ENCODE assay signal across 8 mouse cellular contexts in genomic region chr19:53529705-53530562, GRCm38 (mm10). TPM values are rescaled to one million over a fixed set of nuclear protein-coding genes. Genes with fewer than 3 reads are reported as not detected.
A peak's percentile ranks its signal among the peaks of the same experiment; 100 is the strongest.
DNase-seq lines count a peak whose midpoint lies in the region; ATAC-seq and TF ChIP-seq lines count a peak whose summit lies in the region.

No protein-coding gene starts in this region.

- TF ChIP-seq POLR2A in limb, embryonic 14.5 days (IDR thresholded peaks at IDR 0.05; ENCODE audit: borderline replicate concordance, extremely low read depth, insufficient read depth, insufficient read length), result no peak

- no peak for ATAC-seq in limb, embryonic 14.5 days (ENCODE audit: low FRiP score, low read depth)
- ATAC-seq in midbrain, postnatal 0 days (ENCODE audit: low FRiP score), result no peak

- H3K4me2 ChIP-seq in limb, embryonic 14.5 days (replicated peaks; ENCODE audit: low read depth, low read length, severe bottlenecking), result peak overlapping the region; percentile 87
- H3K4me2 ChIP-seq in midbrain, postnatal 0 days (ENCODE audit: low read depth, low read length, poor library complexity, severe bottlenecking), result peak overlapping the region; percentile 80

- H3K4me3 ChIP-seq in hindbrain, embryonic 10.5 days, result peak overlapping the region; percentile 80
- peak overlapping the region; percentile 69 for H3K4me3 ChIP-seq in limb, embryonic 14.5 days (replicated peaks; ENCODE audit: low read length)
- peak overlapping the region; percentile 50 for H3K4me3 ChIP-seq in midbrain, postnatal 0 days (ENCODE audit: low read depth, low read length)

- peak; percentile 41 for DNase-seq in urinary bladder, postnatal 14 days (ENCODE audit: low spot score)
- DNase-seq in urinary bladder, postnatal 25 days (ENCODE audit: low spot score), result no peak
- DNase-seq in embryo, embryonic 10.5 days (ENCODE audit: low spot score), result peak; percentile 82
- DNase-seq in hindbrain, embryonic 10.5 days (ENCODE audit: low spot score), result peak; percentile 64
- no peak for DNase-seq in limb, embryonic 14.5 days (ENCODE audit: low spot score)
- DNase-seq in midbrain, postnatal 0 days (ENCODE audit: low spot score), result no peak
- peak; percentile 65 for DNase-seq in thymus, postnatal 25 days
- no peak for DNase-seq in frontal cortex, postnatal 10 days (ENCODE audit: low spot score in 2 of 2)

- peak overlapping the region; percentile 90 for H3K27ac ChIP-seq in hindbrain, embryonic 10.5 days
- H3K27ac ChIP-seq in limb, embryonic 14.5 days (replicated peaks; ENCODE audit: low read depth, low read length), result no peak overlapping the region
- no peak overlapping the region for H3K27ac ChIP-seq in midbrain, postnatal 0 days (ENCODE audit: low read depth, low read length)

- no peak for TF ChIP-seq CTCF in midbrain, postnatal 0 days (IDR thresholded peaks at IDR 0.05)

- no peaks in the 10 kb centered on the region for H3K9me3 ChIP-seq in hindbrain, embryonic 10.5 days
- H3K9me3 ChIP-seq in limb, embryonic 14.5 days (ENCODE audit: control insufficient read depth, low read length), result no peaks in the 10 kb centered on the region
- H3K9me3 ChIP-seq in midbrain, postnatal 0 days (ENCODE audit: low read length), result no peaks in the 10 kb centered on the region

- H3K9ac ChIP-seq in limb, embryonic 14.5 days (ENCODE audit: low read depth, low read length, severe bottlenecking), result peak overlapping the region; percentile 75
- H3K9ac ChIP-seq in midbrain, postnatal 0 days (replicated peaks; ENCODE audit: low read length, poor library complexity, severe bottlenecking), result peak overlapping the region; percentile 59; the same call in 1 of the 2 replicates

- peaks cover 57% of the 10 kb centered on the region for H3K4me1 ChIP-seq in hindbrain, embryonic 10.5 days (replicated peaks)
- H3K4me1 ChIP-seq in limb, embryonic 14.5 days (ENCODE audit: control insufficient read depth, insufficient read depth, low read length), result 0 out of 2 replicates have a peak, but pooled peaks cover 8% of the 10 kb centered on the region
- no peaks in the 10 kb centered on the region for H3K4me1 ChIP-seq in midbrain, postnatal 0 days (ENCODE audit: insufficient read depth, low read length)

- H3K36me3 ChIP-seq in hindbrain, embryonic 10.5 days, result 0 out of 2 replicates have a peak, but pooled peaks cover under 1% of the 10 kb centered on the region
- no peaks in the 10 kb centered on the region for H3K36me3 ChIP-seq in limb, embryonic 14.5 days (ENCODE audit: control insufficient read depth, insufficient read depth, low read length)
- no peaks in the 10 kb centered on the region for H3K36me3 ChIP-seq in midbrain, postnatal 0 days (ENCODE audit: insufficient read depth, low read length)

- WGBS in hindbrain, embryonic 10.5 days, result under 1% methylated on average over 31 of the region's 31 CpGs
- WGBS in limb, embryonic 14.5 days, result 5% methylated on average over 29 of the region's 31 CpGs
- 7% methylated on average over 31 of the region's 31 CpGs for whole genome bisulfite sequencing in midbrain, postnatal 0 days

- H3K27me3 ChIP-seq in hindbrain, embryonic 10.5 days (ENCODE audit: insufficient read depth, poor library complexity, severe bottlenecking), result peaks cover 65% of the 10 kb centered on the region
- peaks cover 15% of the 10 kb centered on the region; the same call in 1 of the 2 replicates for H3K27me3 ChIP-seq in limb, embryonic 14.5 days (ENCODE audit: control insufficient read depth, insufficient read depth, low read length)
- H3K27me3 ChIP-seq in midbrain, postnatal 0 days (ENCODE audit: insufficient read depth, low read length), result peaks cover 26% of the 10 kb centered on the region

RNA-seq across cellular contexts. Expression of gene Dusp5, which starts 1.0 kb away (rescaled TPM):
- 3.8 and 4.7 TPM in 2 replicates for polyA plus RNA-seq in hindbrain, embryonic 10.5 days (2016; fragmentation: Nextera tagmentation; extraction: Ambion mirVana)
- 1.9 and 2.7 TPM in 2 replicates for polyA plus RNA-seq in limb, embryonic 14.5 days (2012; rRNA removed)
- 1.1 and 2.2 TPM in 2 replicates for polyA plus RNA-seq in limb, embryonic 14.5 days (2014; fragmentation: Nextera tagmentation; extraction: Ambion mirVana)
- 4.2 and 11.2 TPM in 2 replicates for total RNA-seq in midbrain, postnatal 0 days (2014; rRNA removed)
- 2.2 and 2.5 TPM in 2 replicates for polyA plus RNA-seq in midbrain, postnatal 0 days (2015; fragmentation: Nextera tagmentation; extraction: Ambion mirVana)

RNA-seq across cellular contexts. Expression of gene Nutf2-ps1, which starts 58.9 kb away (rescaled TPM):
- 516 and 585 TPM in 2 replicates for polyA plus RNA-seq in hindbrain, embryonic 10.5 days (2016; fragmentation: Nextera tagmentation; extraction: Ambion mirVana)
- 52.1 and 70.6 TPM in 2 replicates for polyA plus RNA-seq in limb, embryonic 14.5 days (2012; rRNA removed)
- polyA plus RNA-seq in limb, embryonic 14.5 days (2014; fragmentation: Nextera tagmentation; extraction: Ambion mirVana), result 288 and 300 TPM in 2 replicates
- 67.9 and 94.6 TPM in 2 replicates for total RNA-seq in midbrain, postnatal 0 days (2014; rRNA removed)
- 160 and 200 TPM in 2 replicates for polyA plus RNA-seq in midbrain, postnatal 0 days (2015; fragmentation: Nextera tagmentation; extraction: Ambion mirVana)

Comparison
In these comparisons a context has a peak if more than half of its experiments do, and no peak if none do; other contexts are left out.
1. DNase-seq: peak in urinary bladder, postnatal 14 days (single experiment), embryo, embryonic 10.5 days (single experiment), hindbrain, embryonic 10.5 days (single experiment) and thymus, postnatal 25 days (single experiment); none in urinary bladder, postnatal 25 days (single experiment), limb, embryonic 14.5 days (single experiment), midbrain, postnatal 0 days (single experiment) and frontal cortex, postnatal 10 days (0 of 2).
2. Peak in every context shown above with its lines, with median percentiles within 50 percentile points of each other: H3K4me3 ChIP-seq.